Mouse (Mus musculus): Measurements from ENCODE around the gene Pcdh9. TPM values are rescaled to one million over a fixed set of nuclear protein-coding genes. Genes with fewer than 3 reads are reported as not detected.
A peak's percentile ranks its signal among the peaks of the same experiment; 100 is the strongest.
"Not testable (repeated sequence)": the region's sequence is repeated elsewhere in the genome, so short reads cannot be mapped to it uniquely, and the experiment has no call there.

The Pcdh9 gene
- total RNA-seq, 2 experiments from 2014 or later: 0.31 to 0.33 TPM

DNA sequence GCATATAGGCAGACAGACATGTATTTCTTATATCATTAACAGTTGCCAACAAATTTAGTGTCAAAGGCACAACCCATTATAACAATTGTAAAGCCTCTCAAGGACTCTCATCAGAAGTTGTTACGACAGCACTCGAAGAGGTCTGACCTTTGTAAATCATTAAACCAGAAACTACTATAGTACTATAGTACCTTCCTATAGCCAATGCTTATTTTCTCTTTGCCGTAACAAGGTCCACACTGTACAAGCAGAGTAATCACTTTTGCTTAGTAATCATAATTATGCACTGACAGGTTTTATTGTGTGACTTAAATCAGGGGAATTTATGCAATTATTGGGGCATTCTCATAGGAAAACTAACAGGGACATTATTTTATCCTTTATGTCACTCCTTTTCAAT lies 606.5 kb downstream of the Pcdh9 start:
- no peak overlapping the region for H3K27ac ChIP-seq
- no peak overlapping the region for H3K4me3 ChIP-seq
- intact Hi-C loops (cut with DNase I): no loop called here
- DNase-seq: no peak
- TF ChIP-seq CTCF (IDR thresholded peaks at IDR 0.05): no peak

DNA sequence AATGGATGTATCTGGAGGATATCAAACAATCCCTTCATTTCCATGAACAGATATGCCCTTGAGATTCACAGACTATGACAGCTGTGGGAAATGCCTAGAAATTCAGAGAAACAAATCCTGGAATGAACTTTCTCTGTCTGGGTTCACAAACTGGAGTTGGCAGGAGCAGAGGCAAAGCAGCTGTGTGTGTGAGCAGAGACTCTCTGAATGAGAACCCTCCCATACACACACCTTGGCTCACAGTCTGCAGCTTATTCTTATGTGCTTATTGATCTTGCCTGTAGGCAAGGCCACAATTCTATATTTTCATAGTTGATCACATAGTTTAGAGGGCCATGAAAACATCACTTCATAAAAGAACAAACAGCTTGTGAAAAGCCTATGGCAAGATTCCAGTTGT lies 614.8 kb downstream of the Pcdh9 start:
- TF ChIP-seq CTCF (IDR thresholded peaks at IDR 0.05): no peak
- no peak for DNase-seq
- intact Hi-C loops (cut with DNase I): no loop called here

DNA sequence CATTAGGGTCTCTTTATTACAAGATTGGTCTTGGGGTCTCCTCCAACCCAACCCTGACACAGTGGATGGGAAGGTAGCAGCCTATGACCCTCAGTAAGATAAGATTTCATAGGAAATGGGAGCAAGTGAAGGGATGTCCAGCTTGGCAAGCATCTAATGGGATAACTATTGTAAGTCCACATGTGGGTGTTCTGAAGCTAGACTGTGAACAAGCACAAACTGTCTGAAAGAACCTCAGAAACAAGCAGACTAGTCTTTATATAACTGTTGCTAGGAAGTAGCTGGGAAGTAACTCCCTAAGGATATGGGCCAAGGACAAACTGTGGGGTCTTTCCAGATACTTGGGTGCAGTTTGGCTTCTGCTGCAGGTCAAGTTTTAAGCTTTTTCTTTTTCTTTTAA lies 615.7 kb downstream of the Pcdh9 start:
- H3K4me3 ChIP-seq: no peak overlapping the region
- TF ChIP-seq CTCF (IDR thresholded peaks at IDR 0.05): no peak
- intact Hi-C loops (cut with DNase I): no loop called here
- no peak overlapping the region for H3K27ac ChIP-seq
- DNase-seq: no peak

More for the DNA sequence above, 614.8 kb downstream of the Pcdh9 start:
- Histone ChIP-seq H3K27ac (no peak overlapping the region), H3K4me3 (no peak overlapping the region)

DNA sequence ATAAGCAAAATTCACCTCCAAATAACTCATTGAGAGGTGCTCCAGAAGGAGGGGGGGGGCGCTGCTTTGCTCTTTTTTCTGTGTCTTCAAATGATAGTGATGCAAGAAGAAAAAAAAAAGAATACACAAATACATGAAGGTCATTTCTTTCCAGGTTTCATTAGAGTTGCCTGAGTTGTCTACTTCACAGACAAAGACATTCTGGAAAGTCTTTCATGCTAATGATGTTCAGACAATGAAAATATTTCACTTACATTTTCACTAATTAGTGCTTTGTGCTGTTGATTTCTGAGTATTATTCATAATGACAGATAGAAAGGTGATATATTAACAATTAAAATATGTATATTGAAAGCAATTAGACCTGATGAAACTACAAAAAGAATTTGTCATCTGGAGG lies 637.1 kb downstream of the Pcdh9 start:
- Histone ChIP-seq H3K4me3 (no peak overlapping the region), H3K27ac (no peak overlapping the region)
- no peak for TF ChIP-seq CTCF (IDR thresholded peaks at IDR 0.05)
- DNase-seq: no peak
- intact Hi-C loops (cut with DNase I): no loop called here

DNA sequence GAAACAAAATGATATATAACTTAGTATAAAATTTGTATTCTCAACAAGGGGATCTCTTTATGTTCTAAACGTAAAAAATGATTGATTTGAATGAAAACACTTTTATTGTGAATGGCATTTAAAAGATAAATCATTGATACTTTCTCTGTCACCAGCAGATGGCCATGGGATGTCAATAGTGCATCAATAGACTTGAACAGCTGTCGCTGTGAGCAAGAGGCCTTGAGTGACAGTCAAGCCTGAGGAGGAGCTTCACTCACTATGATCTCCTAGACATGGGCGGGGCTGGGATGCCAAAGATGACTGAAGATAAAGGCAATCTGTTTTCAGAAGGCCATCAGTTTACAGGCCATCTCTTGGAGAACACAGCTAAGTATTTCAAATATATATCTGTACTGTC lies 650.2 kb downstream of the Pcdh9 start:
- intact Hi-C loops (cut with DNase I): no loop called here
- Histone ChIP-seq H3K27ac (no peak overlapping the region), H3K4me3 (no peak overlapping the region)
- no peak for DNase-seq
- TF ChIP-seq CTCF (IDR thresholded peaks at IDR 0.05): no peak

DNA sequence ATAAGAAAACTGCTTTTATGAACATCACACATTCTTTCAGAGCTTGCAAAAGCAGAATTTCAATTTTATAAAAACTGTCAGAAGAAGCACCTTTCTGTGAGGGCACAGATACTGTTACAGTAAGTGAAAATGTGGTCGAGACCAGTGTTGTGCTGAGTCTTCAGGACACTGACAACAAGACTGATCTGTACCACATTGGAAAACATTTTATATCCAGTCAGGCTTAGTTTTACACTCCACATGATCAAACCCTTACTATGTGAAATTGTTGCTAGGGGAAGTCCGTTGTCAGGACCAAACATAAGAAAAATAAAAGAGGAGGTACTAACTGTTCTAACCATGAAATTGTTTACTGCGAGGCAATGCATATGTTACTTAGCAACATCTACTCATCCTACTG lies 656.1 kb downstream of the Pcdh9 start:
- H3K4me3 ChIP-seq: no peak overlapping the region
- no peak for TF ChIP-seq CTCF (IDR thresholded peaks at IDR 0.05)
- no peak overlapping the region for H3K27ac ChIP-seq
- intact Hi-C loops (cut with DNase I): no loop called here
- no peak for DNase-seq

DNA sequence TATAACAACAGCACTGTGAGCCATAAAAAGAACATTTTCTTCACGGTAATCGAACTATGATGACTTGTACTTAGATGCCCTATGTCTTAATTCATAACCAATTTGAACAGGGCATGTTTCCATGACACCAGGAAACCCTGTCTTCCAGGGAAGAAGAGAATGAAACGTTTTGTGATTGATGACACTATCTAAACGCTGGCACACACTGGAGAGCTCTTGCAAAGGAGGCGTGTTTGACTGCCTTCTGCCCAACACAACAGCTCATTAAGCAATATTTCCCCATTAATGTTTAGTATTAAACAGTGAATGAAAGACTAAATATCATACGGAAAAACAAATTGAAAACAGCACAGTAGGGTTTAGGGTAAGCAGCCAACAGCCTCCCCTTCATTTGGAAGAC lies 656.9 kb downstream of the Pcdh9 start:
- TF ChIP-seq CTCF (IDR thresholded peaks at IDR 0.05): no peak

DNA sequence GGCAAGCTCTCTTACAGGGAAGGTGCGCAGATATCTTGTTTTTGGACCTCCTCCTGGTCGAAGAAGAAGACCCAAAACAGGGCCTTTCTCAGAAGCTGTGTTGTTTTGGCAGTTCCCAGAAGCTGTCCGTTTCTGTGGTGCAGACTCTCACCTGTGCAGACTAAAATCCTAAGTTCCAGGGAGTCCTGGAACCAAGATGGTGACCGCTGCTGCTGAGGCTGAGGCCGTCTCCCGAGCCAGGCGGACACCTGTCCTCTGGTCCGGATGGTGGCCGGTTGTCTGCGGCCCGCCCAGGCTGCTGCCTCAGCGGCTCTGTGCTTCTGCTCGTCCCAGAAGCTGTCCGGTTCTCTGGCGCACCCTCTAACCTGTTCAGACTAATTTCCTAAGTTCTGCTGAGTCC lies 675.6 kb downstream of the Pcdh9 start:
- peak; percentile 69 for DNase-seq
- H3K27ac ChIP-seq; intact Hi-C loops (cut with DNase I); H3K4me3 ChIP-seq: not testable (repeated sequence)

More for the DNA sequence above, 656.9 kb downstream of the Pcdh9 start:
- Histone ChIP-seq H3K27ac (no peak overlapping the region), H3K4me3 (no peak overlapping the region)
- intact Hi-C loops (cut with DNase I): no loop called here
- no peak for DNase-seq

DNA sequence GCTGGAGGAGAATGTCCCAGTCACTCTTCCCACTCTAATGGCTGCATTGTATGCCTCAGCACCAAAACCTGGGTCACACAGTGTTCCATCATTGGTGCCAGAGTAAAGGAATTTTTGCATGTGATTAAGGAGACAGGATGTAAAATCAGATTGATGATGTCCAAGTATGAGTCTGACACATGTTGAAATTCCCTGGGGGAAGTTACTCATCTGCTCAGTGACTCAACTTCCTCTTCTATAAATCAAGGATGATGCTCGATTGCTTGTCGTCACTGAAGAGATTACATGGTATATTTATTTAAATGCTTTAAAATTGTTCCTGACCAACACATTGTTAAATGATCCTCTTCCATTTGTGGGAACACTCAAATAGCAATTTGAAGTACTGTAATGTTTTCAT lies 690.7 kb downstream of the Pcdh9 start:
- H3K4me3 ChIP-seq: no peak overlapping the region
- no peak for DNase-seq
- no peak overlapping the region for H3K27ac ChIP-seq
- TF ChIP-seq CTCF (IDR thresholded peaks at IDR 0.05): no peak
- intact Hi-C loops (cut with DNase I): no loop called here

DNA sequence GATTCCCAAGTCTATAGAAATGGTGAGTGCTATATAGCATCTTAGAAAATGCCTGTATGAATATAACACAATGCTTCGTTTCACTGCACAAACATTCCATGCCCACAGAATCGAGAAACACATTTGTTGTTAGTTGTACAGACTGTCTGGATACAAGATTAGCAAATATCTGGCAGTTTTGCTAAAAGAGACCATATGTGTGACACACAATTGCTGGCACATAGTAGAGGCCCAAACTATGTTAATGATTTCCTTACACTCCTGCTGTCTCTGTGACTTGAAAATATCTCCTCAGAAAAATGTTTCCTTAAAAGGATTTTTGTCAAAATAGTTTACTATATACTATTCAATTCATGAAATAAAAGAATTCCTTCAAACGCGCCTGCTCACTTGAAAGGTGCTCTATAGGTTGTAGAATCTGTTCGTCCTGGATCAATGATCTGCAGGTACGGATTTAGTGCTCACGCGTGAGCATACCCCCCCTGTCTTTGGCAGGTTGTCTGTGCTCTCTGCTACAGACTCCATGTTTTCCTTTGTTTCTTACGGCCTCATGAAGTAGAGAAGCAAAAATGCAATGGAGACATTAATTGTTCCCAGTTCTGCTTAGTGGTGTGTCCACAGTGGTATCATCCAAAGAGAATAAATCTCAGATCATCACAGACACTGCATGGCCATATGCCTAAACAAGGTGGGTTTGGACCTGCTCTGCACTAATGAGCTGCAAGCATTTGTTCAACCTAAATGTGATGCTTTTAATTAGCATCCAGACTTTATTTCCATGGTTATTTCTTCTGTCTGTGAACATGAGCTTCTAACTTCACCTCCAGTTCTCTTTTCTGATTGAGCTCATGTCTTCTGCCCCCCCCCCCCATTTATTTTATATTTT lies 707.6 kb downstream of the Pcdh9 start:
- H3K27ac ChIP-seq: no peak overlapping the region

DNA sequence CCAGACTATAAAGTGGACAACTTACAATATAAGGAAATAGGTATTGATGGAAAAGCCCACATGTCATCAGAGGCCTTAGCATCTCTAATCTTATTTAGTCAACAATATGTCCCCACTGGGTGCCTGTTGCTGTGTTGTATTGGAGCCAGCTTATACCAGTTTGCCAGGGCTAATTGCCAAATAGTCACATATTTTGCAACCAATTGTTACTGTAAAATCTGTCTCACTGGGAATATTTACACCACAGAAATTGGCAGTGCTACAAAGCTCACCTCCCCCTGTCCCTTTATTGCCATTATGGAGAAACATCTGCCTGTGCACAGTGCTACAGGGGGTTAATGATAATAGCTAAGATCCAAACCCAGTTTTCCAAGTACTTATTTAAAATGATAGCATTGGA lies 721.3 kb downstream of the Pcdh9 start:
- intact Hi-C loops (cut with DNase I): no loop called here
- TF ChIP-seq CTCF (IDR thresholded peaks at IDR 0.05): no peak
- no peak overlapping the region for H3K27ac ChIP-seq
- no peak overlapping the region for H3K4me3 ChIP-seq
- DNase-seq: no peak

More for the DNA sequence above, 707.6 kb downstream of the Pcdh9 start:
- TF ChIP-seq CTCF (IDR thresholded peaks at IDR 0.05): no peak
- no peak overlapping the region for H3K4me3 ChIP-seq
- DNase-seq: no peak
- intact Hi-C loops (cut with DNase I): no loop called here

DNA sequence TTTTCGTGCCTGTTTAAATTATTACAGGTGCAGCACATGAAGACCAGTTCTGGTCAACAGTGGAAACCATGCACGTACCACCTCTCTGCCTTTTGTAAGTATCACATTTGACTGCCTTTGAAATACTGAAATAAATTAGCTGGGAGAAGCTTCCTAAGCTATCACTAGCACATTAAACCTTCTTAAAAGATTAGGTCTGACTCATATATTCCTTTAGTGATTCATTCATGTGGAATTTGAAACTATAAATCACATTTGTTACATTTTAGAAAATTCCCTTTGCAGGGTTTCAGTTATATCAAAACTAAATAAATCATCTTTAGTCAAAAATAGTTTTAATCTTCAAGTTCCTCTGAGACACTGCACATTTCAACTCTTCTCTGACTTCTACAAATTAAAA lies 722.1 kb downstream of the Pcdh9 start:
- Histone ChIP-seq H3K27ac (no peak overlapping the region), H3K4me3 (no peak overlapping the region)
- DNase-seq: no peak
- no peak for TF ChIP-seq CTCF (IDR thresholded peaks at IDR 0.05)
- intact Hi-C loops (cut with DNase I): no loop called here

DNA sequence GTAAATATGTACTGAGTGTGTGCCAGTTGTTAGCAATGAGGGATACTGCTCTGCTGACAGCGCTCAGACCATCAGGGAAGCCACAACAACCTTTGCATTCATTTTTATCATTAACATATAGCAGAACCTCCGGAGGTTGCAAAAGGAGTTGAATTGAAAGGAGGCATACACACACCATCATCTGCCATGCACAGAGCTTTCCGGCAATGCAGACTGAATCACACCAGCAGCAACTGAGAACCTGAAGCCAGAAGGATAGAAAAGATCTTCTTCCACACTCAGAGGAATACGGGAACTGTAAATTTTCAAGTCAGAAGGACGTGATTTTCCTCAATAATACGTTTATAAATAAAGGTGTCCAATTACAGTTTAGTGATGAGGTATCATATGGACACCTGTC lies 747.1 kb downstream of the Pcdh9 start:
- DNase-seq: no peak
- no peak for TF ChIP-seq CTCF (IDR thresholded peaks at IDR 0.05)
- no peak overlapping the region for H3K4me3 ChIP-seq
- H3K27ac ChIP-seq: no peak overlapping the region
- intact Hi-C loops (cut with DNase I): no loop called here

DNA sequence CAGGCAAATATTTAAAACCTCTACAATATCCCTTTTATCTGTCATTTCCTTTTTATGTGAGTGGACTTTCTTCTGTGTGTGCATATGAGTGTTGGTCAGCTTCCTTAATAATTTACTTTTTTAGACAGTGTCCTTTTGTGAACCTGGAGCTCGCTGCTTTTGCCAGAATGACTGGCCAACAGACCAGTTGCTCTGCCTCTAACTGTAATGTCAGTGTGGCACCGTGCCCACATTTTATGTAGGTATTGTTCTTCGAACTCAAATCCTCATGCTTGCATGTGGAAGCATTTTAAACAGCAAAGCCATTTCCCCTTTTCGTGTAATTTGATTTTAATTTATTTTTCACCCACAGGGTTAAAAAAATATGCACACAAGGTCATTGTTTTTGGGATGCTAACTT lies 748.4 kb downstream of the Pcdh9 start:
- intact Hi-C loops (cut with DNase I): no loop called here
- no peak for DNase-seq
- Histone ChIP-seq H3K27ac (no peak overlapping the region), H3K4me3 (no peak overlapping the region)
- TF ChIP-seq CTCF (IDR thresholded peaks at IDR 0.05): no peak

All from gastrocnemius, adult 2 months (tissue).